Mouse (Mus musculus): ENCODE measurements at regions not wholly inside any gene's neighbourhood (a gene's known extent, or its start where the extent isn't known, plus 50 kb on each side); places are given as distances from the start of the nearest gene placed in this dataset.

- no peaks in the 10 kb centered on the region for H3K36me3 ChIP-seq (replicated peaks)
- H3K9me3 ChIP-seq: peaks cover 3% of the 10 kb centered on the region; the same call in 1 of the 2 replicates
- H3K4me1 ChIP-seq: peaks cover 3% of the 10 kb centered on the region
- 78% methylated on average over 1 of the region's 1 CpGs for WGBS
- no peak overlapping the region for H3K27ac ChIP-seq
- no peaks in the 10 kb centered on the region for H3K27me3 ChIP-seq (ENCODE audit: poor library complexity, severe bottlenecking)
- H3K4me3 ChIP-seq: no peak overlapping the region
- DNase-seq (ENCODE audit: extremely low spot score, low spot score): no peak
Observed at GRCm38 (mm10) chr5:148728492-148728891, 175.9 kb upstream of the Ubl3 start.

DNA sequence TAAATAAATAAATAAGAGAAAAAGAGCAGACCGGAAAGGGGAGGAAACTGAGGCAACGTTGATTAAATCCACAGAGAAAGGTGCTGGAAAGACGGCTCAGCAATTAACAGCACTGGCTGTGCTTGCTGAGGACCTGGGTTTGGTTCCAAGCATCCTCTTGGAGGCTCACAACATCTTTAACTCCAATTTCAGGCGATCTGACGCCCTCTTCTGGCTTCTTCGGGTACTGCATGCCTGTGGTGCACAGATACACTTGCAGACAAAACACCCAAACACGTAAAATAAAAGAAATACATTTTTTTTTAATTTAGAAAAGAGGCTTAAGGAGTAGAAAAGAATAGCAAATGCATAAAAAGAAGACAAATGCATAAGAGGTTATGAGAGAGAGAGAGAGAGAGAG, 173.9 kb upstream of the Ubl3 start:
- 78% methylated on average over 7 of the region's 7 CpGs for WGBS
- DNase-seq (ENCODE audit: extremely low spot score, low spot score): no peak
- no peak overlapping the region for H3K27ac ChIP-seq
- no peak overlapping the region for H3K4me3 ChIP-seq
- H3K27me3 ChIP-seq (ENCODE audit: poor library complexity, severe bottlenecking): no peaks in the 10 kb centered on the region
- no peaks in the 10 kb centered on the region for H3K36me3 ChIP-seq (replicated peaks)
- peaks cover 3% of the 10 kb centered on the region; the same call in 1 of the 2 replicates for H3K9me3 ChIP-seq
- H3K4me1 ChIP-seq: no peaks in the 10 kb centered on the region

GRCm38 (mm10) chr5:148724470-148724869, 171.9 kb upstream of the Ubl3 start:
- Histone ChIP-seq H3K4me3 (no peak overlapping the region), H3K36me3 (replicated peaks) (no peaks in the 10 kb centered on the region), H3K27me3 (ENCODE audit: poor library complexity, severe bottlenecking) (no peaks in the 10 kb centered on the region), H3K9me3 (peaks cover 3% of the 10 kb centered on the region; the same call in 1 of the 2 replicates), H3K4me1 (no peaks in the 10 kb centered on the region), H3K27ac (no peak overlapping the region)
- 91% methylated on average over 6 of the region's 6 CpGs for WGBS
- DNase-seq (ENCODE audit: extremely low spot score, low spot score): no peak

GRCm38 (mm10) chr5:148723677-148724227, 171.2 kb upstream of the Ubl3 start:
- Histone ChIP-seq H3K9me3 (peaks cover 5% of the 10 kb centered on the region), H3K36me3 (replicated peaks) (no peaks in the 10 kb centered on the region), H3K4me3 (no peak overlapping the region), H3K27me3 (ENCODE audit: poor library complexity, severe bottlenecking) (no peaks in the 10 kb centered on the region), H3K4me1 (no peaks in the 10 kb centered on the region), H3K27ac (no peak overlapping the region)
- DNase-seq (ENCODE audit: extremely low spot score, low spot score): no peak
- WGBS: 90% methylated on average over 11 of the region's 11 CpGs

GRCm38 (mm10) chr5:148720604-148721003, 168.0 kb upstream of the Ubl3 start:
- H3K27ac ChIP-seq: no peak overlapping the region
- no peak for DNase-seq (ENCODE audit: extremely low spot score, low spot score)
- H3K9me3 ChIP-seq: peaks cover 6% of the 10 kb centered on the region
- no peaks in the 10 kb centered on the region for H3K36me3 ChIP-seq (replicated peaks)
- no peak overlapping the region for H3K4me3 ChIP-seq
- WGBS: 90% methylated on average over 5 of the region's 5 CpGs
- no peaks in the 10 kb centered on the region for H3K4me1 ChIP-seq
- no peaks in the 10 kb centered on the region for H3K27me3 ChIP-seq (ENCODE audit: poor library complexity, severe bottlenecking)

DNA sequence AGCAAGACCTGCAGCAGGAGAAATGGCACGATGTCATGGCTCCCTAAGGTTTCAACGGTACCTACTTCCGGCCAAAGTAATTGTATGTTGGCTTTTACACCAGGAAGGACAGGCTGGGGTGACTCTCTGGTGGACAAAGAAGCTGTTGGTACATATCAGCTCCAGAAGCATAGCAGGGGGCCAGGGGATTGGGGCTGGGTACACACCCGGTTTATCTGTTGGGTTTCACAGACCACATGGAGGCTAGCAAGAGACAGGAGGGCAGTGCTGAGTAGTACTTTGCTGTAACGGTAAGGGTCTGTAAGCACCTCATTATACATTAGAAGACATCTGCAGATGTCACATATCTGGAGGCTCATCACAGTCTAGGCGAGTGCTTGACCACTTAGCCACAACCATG, 164.0 kb upstream of the Ubl3 start:
- Histone ChIP-seq H3K36me3 (replicated peaks) (no peaks in the 10 kb centered on the region), H3K4me3 (no peak overlapping the region), H3K4me1 (peaks cover 3% of the 10 kb centered on the region; the same call in 1 of the 2 replicates), H3K27ac (0 out of 2 replicates have a peak overlapping the region, but pooled peaks have one; percentile 3), H3K27me3 (ENCODE audit: poor library complexity, severe bottlenecking) (no peaks in the 10 kb centered on the region), H3K9me3 (peaks cover 6% of the 10 kb centered on the region)
- WGBS: 89% methylated on average over 6 of the region's 6 CpGs
- no peak for DNase-seq (ENCODE audit: extremely low spot score, low spot score)

DNA sequence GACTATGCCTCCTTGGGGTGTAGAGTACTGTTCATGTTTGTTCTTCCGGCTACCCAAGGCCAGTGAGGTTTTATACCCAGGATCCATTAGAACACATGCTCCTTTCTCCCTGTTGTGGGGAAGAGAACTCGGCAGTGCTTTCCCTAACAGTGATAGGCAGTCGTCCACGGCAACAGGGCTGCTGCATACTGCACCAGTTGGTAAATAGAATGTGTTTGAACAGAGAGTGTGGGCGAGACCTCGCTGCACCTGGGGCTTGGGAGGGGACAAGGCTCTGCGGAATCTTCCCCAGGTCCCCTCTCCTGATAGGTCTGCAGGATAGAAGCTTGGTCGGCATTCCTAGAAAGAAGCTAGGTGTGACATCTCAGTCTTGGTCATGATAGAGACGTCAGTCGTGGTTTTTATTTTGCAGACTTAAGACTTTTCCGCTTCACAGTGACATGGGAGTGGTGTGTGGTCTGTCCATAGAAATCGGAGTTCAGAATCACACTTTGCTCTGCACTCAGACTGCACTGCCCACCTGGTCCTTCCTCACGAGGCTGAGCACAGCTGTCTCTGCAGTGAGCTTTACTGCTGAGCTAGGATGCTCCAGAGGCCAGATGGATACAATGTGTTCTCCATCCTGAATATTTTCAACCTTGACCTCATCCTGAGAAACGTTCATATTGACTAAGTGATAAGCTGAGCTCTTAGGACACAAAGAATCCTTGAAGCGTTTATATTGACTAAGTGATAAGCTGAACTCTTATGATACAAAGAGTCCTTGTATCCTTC, 162.8 kb upstream of the Ubl3 start:
- no peak overlapping the region for H3K4me3 ChIP-seq
- 86% methylated on average over 15 of the region's 15 CpGs for WGBS
- DNase-seq (ENCODE audit: extremely low spot score, low spot score): no peak
- H3K9me3 ChIP-seq: peaks cover 6% of the 10 kb centered on the region
- H3K36me3 ChIP-seq (replicated peaks): no peaks in the 10 kb centered on the region
- peaks cover 3% of the 10 kb centered on the region; the same call in 1 of the 2 replicates for H3K4me1 ChIP-seq
- H3K27me3 ChIP-seq (ENCODE audit: poor library complexity, severe bottlenecking): no peaks in the 10 kb centered on the region
- no peak overlapping the region for H3K27ac ChIP-seq

GRCm38 (mm10) chr5:148714807-148715206, 162.2 kb upstream of the Ubl3 start:
- no peak overlapping the region for H3K4me3 ChIP-seq
- DNase-seq (ENCODE audit: extremely low spot score, low spot score): no peak
- 87% methylated on average over 4 of the region's 4 CpGs for WGBS
- no peaks in the 10 kb centered on the region for H3K36me3 ChIP-seq (replicated peaks)
- H3K4me1 ChIP-seq: peaks cover 3% of the 10 kb centered on the region; the same call in 1 of the 2 replicates
- H3K27me3 ChIP-seq (ENCODE audit: poor library complexity, severe bottlenecking): no peaks in the 10 kb centered on the region
- H3K9me3 ChIP-seq: peaks cover 6% of the 10 kb centered on the region
- no peak overlapping the region for H3K27ac ChIP-seq

- Histone ChIP-seq H3K4me3 (no peak overlapping the region), H3K27ac (no peak overlapping the region), H3K9me3 (peaks cover 4% of the 10 kb centered on the region), H3K4me1 (peaks cover 9% of the 10 kb centered on the region), H3K27me3 (ENCODE audit: poor library complexity, severe bottlenecking) (no peaks in the 10 kb centered on the region), H3K36me3 (replicated peaks) (no peaks in the 10 kb centered on the region)
- DNase-seq (ENCODE audit: extremely low spot score, low spot score): no peak
- 89% methylated on average over 5 of the region's 5 CpGs for WGBS
Observed at GRCm38 (mm10) chr5:148713796-148714195, 161.2 kb upstream of the Ubl3 start.

DNA sequence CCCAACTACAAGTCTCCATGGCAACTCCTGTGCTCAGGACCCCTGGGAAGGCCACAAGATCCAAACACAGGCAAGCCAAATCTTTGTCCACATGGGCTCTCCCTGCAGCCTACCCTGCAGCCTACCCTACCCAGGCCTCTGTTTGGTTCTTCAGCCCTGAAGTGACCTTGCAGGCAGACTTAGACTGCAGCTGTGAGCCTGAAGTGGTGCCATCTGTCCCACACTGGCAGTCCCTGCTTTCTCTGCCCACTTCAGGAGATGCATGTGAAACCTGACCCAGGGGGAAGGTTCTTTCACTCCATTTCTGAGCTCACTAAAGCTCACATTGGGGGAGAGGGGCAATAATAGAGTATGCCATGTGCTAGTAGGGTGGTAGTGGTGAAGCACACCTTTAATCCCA, 160.4 kb upstream of the Ubl3 start:
- Histone ChIP-seq H3K4me3 (no peak overlapping the region), H3K4me1 (peaks cover 16% of the 10 kb centered on the region), H3K27ac (no peak overlapping the region), H3K27me3 (ENCODE audit: poor library complexity, severe bottlenecking) (no peaks in the 10 kb centered on the region), H3K36me3 (replicated peaks) (no peaks in the 10 kb centered on the region), H3K9me3 (no peaks in the 10 kb centered on the region)
- no peak for DNase-seq (ENCODE audit: extremely low spot score, low spot score)

DNA sequence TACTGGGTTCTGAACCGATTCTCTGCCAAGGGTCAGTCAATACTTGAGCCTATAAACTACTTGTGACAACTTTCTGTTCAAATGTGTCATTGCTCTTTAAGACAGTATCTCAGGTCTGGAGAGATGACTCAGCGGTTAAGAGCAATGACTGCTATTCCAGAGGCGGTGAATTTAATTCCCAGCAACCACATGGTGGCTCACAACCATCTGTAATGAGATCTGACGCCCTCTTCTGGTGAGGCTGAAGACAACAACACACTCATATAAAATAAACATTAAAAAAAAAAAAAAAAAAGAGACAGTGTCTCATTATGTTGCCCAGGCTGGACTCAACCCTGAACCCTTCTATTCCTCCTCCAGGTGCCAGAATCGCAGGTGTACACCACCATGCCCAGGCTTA, 159.0 kb upstream of the Ubl3 start:
- H3K36me3 ChIP-seq (replicated peaks): no peaks in the 10 kb centered on the region
- no peaks in the 10 kb centered on the region for H3K9me3 ChIP-seq
- H3K27ac ChIP-seq: no peak overlapping the region
- no peak overlapping the region for H3K4me3 ChIP-seq
- no peaks in the 10 kb centered on the region for H3K27me3 ChIP-seq (ENCODE audit: poor library complexity, severe bottlenecking)
- H3K4me1 ChIP-seq: peaks cover 23% of the 10 kb centered on the region
- WGBS: 82% methylated on average over 5 of the region's 5 CpGs
- no peak for DNase-seq (ENCODE audit: extremely low spot score, low spot score)

- Histone ChIP-seq H3K9me3 (no peaks in the 10 kb centered on the region), H3K4me3 (no peak overlapping the region), H3K4me1 (peaks cover 20% of the 10 kb centered on the region), H3K36me3 (replicated peaks) (no peaks in the 10 kb centered on the region), H3K27me3 (ENCODE audit: poor library complexity, severe bottlenecking) (no peaks in the 10 kb centered on the region), H3K27ac (peak overlapping the region; percentile 44; the same call in 1 of the 2 replicates)
- 38% methylated on average over 10 of the region's 10 CpGs for WGBS
- no peak for DNase-seq (ENCODE audit: extremely low spot score, low spot score)
Observed at GRCm38 (mm10) chr5:148709111-148709771, 156.7 kb upstream of the Ubl3 start.
